Mouse (Mus musculus) B cell, adult 2 months (primary cell): ENCODE measurements around the gene Olfr952.

Experiments
- DNase-seq, 2 experiments: peaks; one replicate each; pipeline ENCODE4 v3.0.0; 2022

The Olfr952 gene

DNA sequence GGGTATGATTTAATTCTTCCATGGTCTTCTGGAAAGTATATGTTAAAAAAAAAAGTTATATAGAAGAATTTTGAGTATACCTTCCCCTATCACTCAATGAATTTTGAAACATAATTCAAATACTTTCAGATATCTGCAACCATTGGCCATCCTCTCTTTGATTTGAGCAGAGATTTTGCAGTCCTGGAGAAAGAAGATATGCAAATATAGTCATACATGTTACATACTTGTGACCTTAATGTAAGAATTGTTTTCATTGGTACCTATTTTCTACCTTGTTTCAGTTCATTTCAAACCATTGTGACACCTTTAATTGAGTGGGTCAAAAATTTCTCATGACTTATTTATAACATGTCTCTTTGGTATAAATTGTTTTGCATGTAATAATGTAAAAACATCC, at the start of gene Olfr952:
TSS of gene Olfr952 (minus strand) at position 101 of the 400 bp plus-strand sequence.
- no peak for DNase-seq

GRCm38 (mm10) chr9:39471844-39472243, 44.9 kb upstream of the Olfr952 start, which contains the start of gene Olfr955:
Gene Olfr955, minus strand, starts transcription at chr9:39471944.
- DNase-seq = no peak

- DNase-seq = no peak
These were observed 29.5 kb upstream of the Olfr952 start, which contains the start of gene Olfr954 for GRCm38 (mm10) chr9:39456401-39456800. Gene Olfr954, plus strand, starts transcription at chr9:39456701.

DNA sequence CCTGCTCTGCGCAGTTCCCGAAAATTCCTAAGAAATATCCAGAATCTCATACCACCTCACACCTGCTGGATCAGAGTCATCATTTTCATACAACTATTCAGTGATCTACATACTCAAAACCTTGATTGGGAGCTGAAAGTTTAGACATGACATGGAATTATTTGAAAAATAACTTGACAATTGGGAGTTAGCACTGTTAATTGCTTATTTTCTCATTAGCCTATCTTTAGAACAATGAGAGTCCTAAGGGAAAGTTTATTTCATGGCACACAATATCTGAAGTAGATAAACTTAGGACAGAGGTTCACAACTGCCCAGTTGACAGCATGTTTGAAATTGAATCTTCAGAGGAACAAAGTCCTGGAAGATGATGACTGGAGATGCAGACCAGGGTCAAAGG, 39.8 kb downstream of the Olfr952 start, which contains the start of gene Olfr951:
TSS of gene Olfr951 (plus strand) at position 301 of the 400 bp plus-strand sequence.
- DNase-seq = no peak
